22 mouse cellular contexts compared by ENCODE assay signal in the genomic region with DNA sequence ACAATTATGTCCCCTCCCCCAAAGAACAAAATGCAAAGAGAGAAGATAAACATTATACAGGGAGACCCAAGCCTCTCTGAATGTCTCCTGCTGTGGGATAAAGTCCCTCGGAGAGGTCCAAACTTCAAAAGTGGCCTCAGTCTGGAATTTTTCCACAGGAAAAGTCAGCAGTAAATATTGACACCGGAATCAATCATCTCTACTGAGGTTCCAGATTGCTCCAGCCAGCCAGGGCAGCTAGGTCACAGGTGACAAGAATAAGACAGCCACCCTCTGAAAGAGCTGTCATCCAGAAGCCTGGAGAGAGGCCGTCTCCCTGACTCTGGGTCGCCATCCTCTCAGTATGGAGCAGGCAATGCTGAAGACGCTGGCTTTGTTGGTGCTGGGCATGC. TPM values are rescaled to one million over a fixed set of nuclear protein-coding genes. Genes with fewer than 3 reads are reported as not detected.
DNase-seq lines count a peak whose midpoint lies in the region; ATAC-seq and TF ChIP-seq lines count a peak whose summit lies in the region.
"Had no signal": no experiment of that assay in that cellular context is flagged by ENCODE, and none has a peak within 500 bp of the region (broad histone marks: within the 10 kb centered on the region; RNA-seq: fewer than 3 reads in every experiment).

A gene (plus strand): TSS at position 155 of the 392 bp plus-strand sequence.

- ATAC-seq in intestine, postnatal 0 days, result no peak
- peak; percentile 73 for ATAC-seq in liver, embryonic 15.5 days (ENCODE audit: insufficient read depth)

- H3K4me1 ChIP-seq in intestine, postnatal 0 days (replicated peaks; ENCODE audit: control insufficient read depth, insufficient read depth, low read length), result peaks cover 11% of the 10 kb centered on the region
- 0 out of 2 replicates have a peak, but pooled peaks cover 2% of the 10 kb centered on the region for H3K4me1 ChIP-seq in liver, embryonic 15.5 days (replicated peaks)
- peaks cover 16% of the 10 kb centered on the region for H3K4me1 ChIP-seq in limb, embryonic 10.5 days

- H3K9me3 ChIP-seq in intestine, postnatal 0 days (ENCODE audit: control insufficient read depth), result no peaks in the 10 kb centered on the region
- H3K9me3 ChIP-seq in liver, embryonic 15.5 days (replicated peaks), result no peaks in the 10 kb centered on the region
- H3K9me3 ChIP-seq in limb, embryonic 10.5 days (replicated peaks), result no peaks in the 10 kb centered on the region
- H3K9me3 ChIP-seq: embryonic facial prominence, embryonic 10.5 days; G1E; hindbrain, embryonic 15.5 days had no signal

- DNase-seq in heart, adult 11 months, result peak; percentile 77
- DNase-seq in heart, postnatal 4 days, result no peak
- DNase-seq in kidney, postnatal 10 days, result peak; percentile 37
- no peak for DNase-seq in left cerebral cortex, adult 8-10 months (ENCODE audit: low spot score in 2 of 2)
- no peak for DNase-seq in lung, postnatal 25 days (ENCODE audit: low spot score)
- no peak for DNase-seq in limb, embryonic 10.5 days (ENCODE audit: low spot score)
- DNase-seq: cerebellum, adult 9-11 months; left cerebral cortex, postnatal 4 days; lung, postnatal 10 days; right cerebral cortex, postnatal 4 days had no signal

- 55% methylated on average over 5 of the region's 5 CpGs for WGBS in intestine, postnatal 0 days
- WGBS in liver, embryonic 15.5 days (ENCODE audit: insufficient replicate concordance), result 56% methylated on average over 5 of the region's 5 CpGs
- 79% methylated on average over 5 of the region's 5 CpGs for WGBS in limb, embryonic 10.5 days

- H3K27me3 ChIP-seq in intestine, postnatal 0 days (replicated peaks; ENCODE audit: control insufficient read depth, insufficient read depth, low read length), result no peaks in the 10 kb centered on the region
- H3K27me3 ChIP-seq in liver, embryonic 15.5 days, result no peaks in the 10 kb centered on the region
- H3K27me3 ChIP-seq in limb, embryonic 10.5 days (ENCODE audit: low read depth, poor library complexity, severe bottlenecking), result no peaks in the 10 kb centered on the region
- H3K27me3 ChIP-seq: hindbrain, embryonic 15.5 days had no signal

- peak within 1 kb of the TSS; percentile 77 for H3K27ac ChIP-seq in intestine, postnatal 0 days (ENCODE audit: low read depth, low read length)
- H3K27ac ChIP-seq in liver, embryonic 15.5 days (replicated peaks), result peak within 1 kb of the TSS; percentile 69
- no peak within 1 kb of the TSS for H3K27ac ChIP-seq in limb, embryonic 10.5 days
- H3K27ac ChIP-seq: embryonic facial prominence, embryonic 10.5 days; hindbrain, embryonic 15.5 days had no signal

- H3K36me3 ChIP-seq in intestine, postnatal 0 days (ENCODE audit: control insufficient read depth, insufficient read depth), result no peaks in the 10 kb centered on the region
- no peaks in the 10 kb centered on the region for H3K36me3 ChIP-seq in liver, embryonic 15.5 days (replicated peaks)
- no peaks in the 10 kb centered on the region for H3K36me3 ChIP-seq in limb, embryonic 10.5 days
- H3K36me3 ChIP-seq: embryonic facial prominence, embryonic 10.5 days; G1E; hindbrain, embryonic 15.5 days had no signal

- no peak within 1 kb of the TSS for H3K9ac ChIP-seq in intestine, postnatal 0 days (ENCODE audit: low read depth, low read length)
- no peak within 1 kb of the TSS for H3K9ac ChIP-seq in liver, embryonic 15.5 days
- H3K9ac ChIP-seq: hindbrain, embryonic 15.5 days had no signal

- no peak for TF ChIP-seq CTCF in intestine, postnatal 0 days (IDR thresholded peaks at IDR 0.05; ENCODE audit: low read depth)

- no peak within 1 kb of the TSS; the same call in 1 of the 2 replicates for H3K4me2 ChIP-seq in intestine, postnatal 0 days (replicated peaks; ENCODE audit: low read depth)
- peak within 1 kb of the TSS; percentile 49 for H3K4me2 ChIP-seq in liver, embryonic 15.5 days
- H3K4me2 ChIP-seq: heart, embryonic 11.5 days; hindbrain, embryonic 15.5 days had no signal

- no peak within 1 kb of the TSS for H3K4me3 ChIP-seq in intestine, postnatal 0 days (ENCODE audit: low read depth, low read length)
- peak within 1 kb of the TSS; percentile 45 for H3K4me3 ChIP-seq in liver, embryonic 15.5 days (replicated peaks)
- H3K4me3 ChIP-seq in limb, embryonic 10.5 days, result no peak within 1 kb of the TSS
- H3K4me3 ChIP-seq: embryonic facial prominence, embryonic 10.5 days; hindbrain, embryonic 15.5 days had no signal

RNA-seq across cellular contexts. Expression of the gene that starts here (rescaled TPM):
- total RNA-seq in heart, postnatal 4 days (2021), result not detected
- 121 and 131 TPM in 2 replicates for polyA plus RNA-seq in intestine, postnatal 0 days (2015; fragmentation: Nextera tagmentation; extraction: Ambion mirVana)
- polyA plus RNA-seq in liver, embryonic 15.5 days (2015; fragmentation: Nextera tagmentation; extraction: Ambion mirVana), result 386 and 409 TPM in 2 replicates
- not detected for total RNA-seq in left cerebral cortex, adult 8-10 months (2022)
- polyA plus RNA-seq in limb, embryonic 10.5 days (2016; fragmentation: Nextera tagmentation; extraction: Ambion mirVana), result not detected in 2 replicates
- total RNA-seq: G1E; gastrocnemius, adult 18-20 months; monocyte, adult 5-6 weeks had no signal
- polyA plus RNA-seq: C2C12; forebrain, embryonic 11.5 days; G1E; testis, adult 2 months; urinary bladder, adult 2 months had no signal

Comparison
In these comparisons a context has a peak if more than half of its experiments do, and no peak if none do; other contexts are left out.
1. RNA of the gene that starts here (polyA plus RNA-seq): 386 to 409 TPM in liver, embryonic 15.5 days and 121 to 131 TPM in intestine, postnatal 0 days; not detected in limb, embryonic 10.5 days; every median in the first group is over 100 times any median in the second.
2. DNase-seq: peak in heart, adult 11 months (single experiment) and kidney, postnatal 10 days (single experiment); none in heart, postnatal 4 days (single experiment), left cerebral cortex, adult 8-10 months (0 of 2), lung, postnatal 25 days (single experiment) and limb, embryonic 10.5 days (single experiment).